Mouse (Mus musculus): ENCODE data around the gene Cx3cr1.
"Not testable (repeated sequence)": the region's sequence is repeated elsewhere in the genome, so short reads cannot be mapped to it uniquely, and the experiment has no call there.

The Cx3cr1 gene

GRCm38 (mm10) chr9:120030421-120030820 is 39.3 kb downstream of the Cx3cr1 start:
- no peak for ATAC-seq (ENCODE audit: insufficient number of reproducible peaks, low FRiP score, low TSS enrichment)

- no peak for ATAC-seq (ENCODE audit: insufficient number of reproducible peaks, low FRiP score, low TSS enrichment)
Observed at GRCm38 (mm10) chr9:120029880-120030279, 39.8 kb downstream of the Cx3cr1 start.

GRCm38 (mm10) chr9:120027401-120028151 is 42.1 kb downstream of the Cx3cr1 start:
- ATAC-seq (ENCODE audit: insufficient number of reproducible peaks, low FRiP score, low TSS enrichment): peak; percentile 68

- peak; percentile 2; the same call in 1 of the 2 replicates for ATAC-seq (ENCODE audit: insufficient number of reproducible peaks, low FRiP score, low TSS enrichment)
Observed at GRCm38 (mm10) chr9:120024625-120025024, 45.1 kb downstream of the Cx3cr1 start.

- ATAC-seq (ENCODE audit: insufficient number of reproducible peaks, low FRiP score, low TSS enrichment): peak; percentile 69
Observed at GRCm38 (mm10) chr9:120024171-120024570, 45.5 kb downstream of the Cx3cr1 start.

- ATAC-seq (ENCODE audit: insufficient number of reproducible peaks, low FRiP score, low TSS enrichment): no peak
Observed at GRCm38 (mm10) chr9:120023086-120023811, 46.4 kb downstream of the Cx3cr1 start, which contains the start of gene Xirp1. Gene Xirp1, minus strand, starts transcription at chr9:120023598.

- ATAC-seq (ENCODE audit: insufficient number of reproducible peaks, low FRiP score, low TSS enrichment): no peak
Observed at GRCm38 (mm10) chr9:120021164-120021563, 48.5 kb downstream of the Cx3cr1 start.

- ATAC-seq (ENCODE audit: insufficient number of reproducible peaks, low FRiP score, low TSS enrichment): no peak
Observed at GRCm38 (mm10) chr9:120020285-120020890, 49.3 kb downstream of the Cx3cr1 start.

- ATAC-seq (ENCODE audit: insufficient number of reproducible peaks, low FRiP score, low TSS enrichment): no peak
Observed at GRCm38 (mm10) chr9:120016956-120017355, 52.7 kb downstream of the Cx3cr1 start.

GRCm38 (mm10) chr9:120014828-120015227 is 54.9 kb downstream of the Cx3cr1 start:
- no peak for ATAC-seq (ENCODE audit: insufficient number of reproducible peaks, low FRiP score, low TSS enrichment)

- no peak for ATAC-seq (ENCODE audit: insufficient number of reproducible peaks, low FRiP score, low TSS enrichment)
Observed at GRCm38 (mm10) chr9:120013251-120013820, 56.3 kb downstream of the Cx3cr1 start.

GRCm38 (mm10) chr9:120012781-120013180 is 56.9 kb downstream of the Cx3cr1 start:
- no peak for ATAC-seq (ENCODE audit: insufficient number of reproducible peaks, low FRiP score, low TSS enrichment)

GRCm38 (mm10) chr9:120012161-120012560 is 57.5 kb downstream of the Cx3cr1 start:
- ATAC-seq (ENCODE audit: insufficient number of reproducible peaks, low FRiP score, low TSS enrichment): not testable (repeated sequence)

GRCm38 (mm10) chr9:120011533-120011932 is 58.1 kb downstream of the Cx3cr1 start:
- ATAC-seq (ENCODE audit: insufficient number of reproducible peaks, low FRiP score, low TSS enrichment): peak; percentile 57

- ATAC-seq (ENCODE audit: insufficient number of reproducible peaks, low FRiP score, low TSS enrichment): peak; percentile 76
Observed at GRCm38 (mm10) chr9:120010781-120011511, 58.7 kb downstream of the Cx3cr1 start.

GRCm38 (mm10) chr9:120009871-120010270 is 59.8 kb downstream of the Cx3cr1 start:
- no peak for ATAC-seq (ENCODE audit: insufficient number of reproducible peaks, low FRiP score, low TSS enrichment)

- no peak for ATAC-seq (ENCODE audit: insufficient number of reproducible peaks, low FRiP score, low TSS enrichment)
Observed at GRCm38 (mm10) chr9:120009226-120009841, 60.3 kb downstream of the Cx3cr1 start.

GRCm38 (mm10) chr9:120007833-120008232 is 61.8 kb downstream of the Cx3cr1 start:
- no peak for ATAC-seq (ENCODE audit: insufficient number of reproducible peaks, low FRiP score, low TSS enrichment)

- ATAC-seq (ENCODE audit: insufficient number of reproducible peaks, low FRiP score, low TSS enrichment): no peak
Observed at GRCm38 (mm10) chr9:120005936-120006335, 63.7 kb downstream of the Cx3cr1 start.

GRCm38 (mm10) chr9:120002893-120003292 is 66.8 kb downstream of the Cx3cr1 start:
- ATAC-seq (ENCODE audit: insufficient number of reproducible peaks, low FRiP score, low TSS enrichment): no peak
